Mouse (Mus musculus) left cerebral cortex, adult 9 months (tissue): ENCODE results near the gene Mslnl.
A peak's percentile ranks its signal among the peaks of the same experiment; 100 is the strongest.
"Not testable (repeated sequence)": the region's sequence is repeated elsewhere in the genome, so short reads cannot be mapped to it uniquely, and the experiment has no call there.

Source experiments
- DNase-seq, 2 experiments: peaks; one replicate each; pipeline ENCODE4 v3.0.0; 2022; ENCODE audit warnings: low spot score in 2 of 2

Gene Mslnl

GRCm38 (mm10) chr17:25735745-25736144, at the start of gene Mslnl:
Mslnl (plus strand) TSS chr17:25736042.
- no peak for DNase-seq

- no peak for DNase-seq
These were observed 49.5 kb upstream of the Mslnl start for GRCm38 (mm10) chr17:25686323-25686722.

- DNase-seq: no peak
These were observed 46.9 kb upstream of the Mslnl start for GRCm38 (mm10) chr17:25688922-25689321.

GRCm38 (mm10) chr17:25696263-25696662, 39.6 kb upstream of the Mslnl start:
- DNase-seq: no peak

GRCm38 (mm10) chr17:25698446-25698845, 37.4 kb upstream of the Mslnl start:
- DNase-seq: peak in 1 of 2 experiments; percentile 87

- no peak for DNase-seq
These were observed 34.9 kb upstream of the Mslnl start for GRCm38 (mm10) chr17:25700863-25701496.

GRCm38 (mm10) chr17:25709994-25710393, 25.8 kb upstream of the Mslnl start:
- DNase-seq: no peak

- no peak for DNase-seq
These were observed 24.7 kb upstream of the Mslnl start for GRCm38 (mm10) chr17:25711136-25711535.

- no peak for DNase-seq
These were observed 20.2 kb upstream of the Mslnl start for GRCm38 (mm10) chr17:25715627-25716026.

- DNase-seq: no peak
These were observed 19.7 kb upstream of the Mslnl start for GRCm38 (mm10) chr17:25716130-25716529.

- DNase-seq: peak in 1 of 2 experiments; percentile 38
These were observed 18.9 kb upstream of the Mslnl start, which contains the start of gene Gng13 for GRCm38 (mm10) chr17:25716711-25717637. Gng13 (plus strand) TSS chr17:25717171.

- DNase-seq: no peak
These were observed 18.2 kb upstream of the Mslnl start for GRCm38 (mm10) chr17:25717691-25718090.

- DNase-seq: no peak
These were observed 14.4 kb upstream of the Mslnl start for GRCm38 (mm10) chr17:25721476-25721875.

GRCm38 (mm10) chr17:25723470-25723869, 12.4 kb upstream of the Mslnl start:
- DNase-seq: no peak

GRCm38 (mm10) chr17:25723919-25724318, 11.9 kb upstream of the Mslnl start:
- no peak for DNase-seq

- DNase-seq: no peak
These were observed 10.6 kb upstream of the Mslnl start for GRCm38 (mm10) chr17:25725264-25725663.

GRCm38 (mm10) chr17:25727265-25728008, 8.4 kb upstream of the Mslnl start, which contains the start of the genes Chtf18 and Rpusd1:
Chtf18 (minus strand) TSS chr17:25727419.
Rpusd1 (plus strand) TSS chr17:25727670.
- peak; percentile 99 to 100 for DNase-seq

- no peak for DNase-seq
These were observed 7.9 kb upstream of the Mslnl start for GRCm38 (mm10) chr17:25728009-25728270.

GRCm38 (mm10) chr17:25732082-25732481, 3.8 kb upstream of the Mslnl start:
- DNase-seq: peak in 1 of 2 experiments; percentile 86

- DNase-seq: no peak
These were observed 596 bp upstream of the Mslnl start for GRCm38 (mm10) chr17:25735246-25735645.

GRCm38 (mm10) chr17:25738861-25739260, 3.0 kb downstream of the Mslnl start:
- DNase-seq: no peak

- DNase-seq: not testable (repeated sequence)
These were observed 5.6 kb downstream of the Mslnl start for GRCm38 (mm10) chr17:25741471-25741870.
